Comparison of ENCODE assay signal across 10 mouse cellular contexts in the genomic region with DNA sequence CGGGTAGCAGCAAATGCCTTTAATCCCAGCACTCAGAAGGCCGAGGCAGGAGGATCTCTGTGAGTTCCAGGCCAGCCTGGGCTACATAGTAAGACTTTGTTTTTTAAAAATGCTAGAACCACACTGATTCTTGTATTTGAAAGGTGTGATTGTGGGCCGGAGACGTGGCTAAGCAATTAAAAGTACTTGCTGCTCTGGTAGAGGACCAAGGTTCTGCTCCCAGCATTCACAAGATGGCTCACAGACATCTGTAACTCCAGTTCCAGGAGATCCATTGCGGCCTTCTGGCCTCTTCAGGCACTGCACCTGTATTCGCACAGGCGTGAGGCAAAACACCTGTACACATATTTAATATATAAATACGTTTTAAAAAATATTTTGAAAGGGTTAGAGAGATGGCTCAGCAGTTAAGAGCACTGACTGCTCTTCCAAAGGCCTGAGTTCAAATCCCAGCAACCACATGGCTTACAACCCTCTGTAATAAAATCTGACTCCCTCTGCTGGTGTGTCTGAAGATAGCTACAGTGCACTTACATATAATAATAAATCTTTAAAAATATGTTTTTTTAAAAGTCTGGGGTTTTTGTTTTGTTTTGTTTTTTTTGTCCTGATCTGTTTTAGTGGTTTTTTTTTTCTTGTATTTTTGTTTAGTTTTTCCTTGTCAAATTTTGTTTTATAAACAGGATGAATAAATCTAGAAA. TPM values are rescaled to one million over a fixed set of nuclear protein-coding genes. Genes with fewer than 3 reads are reported as not detected.
DNase-seq lines count a peak whose midpoint lies in the region; ATAC-seq and TF ChIP-seq lines count a peak whose summit lies in the region.
"Had no signal": no experiment of that assay in that cellular context is flagged by ENCODE, and none has a peak within 500 bp of the region (broad histone marks: within the 10 kb centered on the region; RNA-seq: fewer than 3 reads in every experiment).

No protein-coding gene starts in this region.

- peaks cover 18% of the 10 kb centered on the region for H3K4me1 ChIP-seq in kidney, embryonic 15.5 days
- peaks cover 7% of the 10 kb centered on the region for H3K4me1 ChIP-seq in kidney, embryonic 16.5 days (ENCODE audit: insufficient read depth, low read length)
- H3K4me1 ChIP-seq in E14TG2a.4 (replicated peaks; ENCODE audit: low read depth, low read length) = peaks cover 42% of the 10 kb centered on the region
- peaks cover 9% of the 10 kb centered on the region for H3K4me1 ChIP-seq in embryonic facial prominence, embryonic 15.5 days
- H3K4me1 ChIP-seq in liver, embryonic 15.5 days (replicated peaks) = peaks cover 27% of the 10 kb centered on the region

- H3K27ac ChIP-seq in kidney, embryonic 15.5 days = peak overlapping the region; percentile 28; the same call in 1 of the 2 replicates
- no peak overlapping the region for H3K27ac ChIP-seq in kidney, embryonic 16.5 days (ENCODE audit: low read length)
- H3K27ac ChIP-seq in embryonic facial prominence, embryonic 15.5 days (replicated peaks) = peak overlapping the region; percentile 89; the same call in 1 of the 2 replicates
- H3K27ac ChIP-seq in liver, embryonic 15.5 days (replicated peaks) = peak overlapping the region; percentile 56; the same call in 1 of the 2 replicates
- H3K27ac ChIP-seq: hindbrain, embryonic 13.5 days; midbrain, embryonic 12.5 days had no signal

- no peak for DNase-seq in urinary bladder, postnatal 10 days (ENCODE audit: low spot score)
- no peak for DNase-seq in gastrocnemius, adult 8-10 months (ENCODE audit: low spot score in 2 of 2)
- no peak for DNase-seq in urinary bladder, adult 2 months (ENCODE audit: low spot score)

- H3K4me3 ChIP-seq in kidney, embryonic 15.5 days (replicated peaks) = no peak overlapping the region
- no peak overlapping the region for H3K4me3 ChIP-seq in kidney, embryonic 16.5 days (ENCODE audit: low read length)
- H3K4me3 ChIP-seq in E14TG2a.4 (replicated peaks; ENCODE audit: low read length) = peak overlapping the region; percentile 80; the same call in 1 of the 2 replicates
- H3K4me3 ChIP-seq in embryonic facial prominence, embryonic 15.5 days (replicated peaks) = no peak overlapping the region; the same call in 1 of the 2 replicates
- peak overlapping the region; percentile 64; the same call in 1 of the 2 replicates for H3K4me3 ChIP-seq in liver, embryonic 15.5 days (replicated peaks)

- no peaks in the 10 kb centered on the region for H3K36me3 ChIP-seq in kidney, embryonic 15.5 days
- H3K36me3 ChIP-seq in kidney, embryonic 16.5 days (ENCODE audit: insufficient read depth, low read length) = no peaks in the 10 kb centered on the region
- no peaks in the 10 kb centered on the region for H3K36me3 ChIP-seq in E14TG2a.4 (ENCODE audit: insufficient read depth, low read length)
- no peaks in the 10 kb centered on the region for H3K36me3 ChIP-seq in embryonic facial prominence, embryonic 15.5 days
- no peaks in the 10 kb centered on the region for H3K36me3 ChIP-seq in liver, embryonic 15.5 days (replicated peaks)
- H3K36me3 ChIP-seq: hindbrain, embryonic 13.5 days; midbrain, embryonic 12.5 days had no signal

- H3K27me3 ChIP-seq in kidney, embryonic 15.5 days = no peaks in the 10 kb centered on the region
- no peaks in the 10 kb centered on the region for H3K27me3 ChIP-seq in kidney, embryonic 16.5 days (ENCODE audit: insufficient read depth, low read length)
- H3K27me3 ChIP-seq in E14TG2a.4 (ENCODE audit: insufficient read depth, low read length) = no peaks in the 10 kb centered on the region
- H3K27me3 ChIP-seq in embryonic facial prominence, embryonic 15.5 days = no peaks in the 10 kb centered on the region
- no peaks in the 10 kb centered on the region for H3K27me3 ChIP-seq in liver, embryonic 15.5 days

- H3K9ac ChIP-seq in kidney, embryonic 15.5 days = no peak overlapping the region
- H3K9ac ChIP-seq in kidney, embryonic 16.5 days (replicated peaks; ENCODE audit: low read length) = no peak overlapping the region
- no peak overlapping the region for H3K9ac ChIP-seq in embryonic facial prominence, embryonic 15.5 days
- 0 out of 2 replicates have a peak overlapping the region, but pooled peaks have one; percentile 6 for H3K9ac ChIP-seq in liver, embryonic 15.5 days

- ATAC-seq in kidney, embryonic 15.5 days (replicated peaks; ENCODE audit: low FRiP score) = no peak
- no peak for ATAC-seq in kidney, embryonic 16.5 days (ENCODE audit: low FRiP score, low TSS enrichment)
- ATAC-seq in embryonic facial prominence, embryonic 15.5 days (ENCODE audit: insufficient number of reproducible peaks, low FRiP score, low TSS enrichment, low read depth) = no peak
- ATAC-seq in liver, embryonic 15.5 days (ENCODE audit: insufficient read depth) = no peak

- TF ChIP-seq CTCF in E14TG2a.4 (conservative IDR thresholded peaks at IDR 0.05; ENCODE audit: low read length) = peak; percentile 22; the same call in 1 of the 2 replicates

- no peaks in the 10 kb centered on the region for H3K9me3 ChIP-seq in kidney, embryonic 15.5 days (replicated peaks)
- H3K9me3 ChIP-seq in kidney, embryonic 16.5 days (ENCODE audit: low read length) = no peaks in the 10 kb centered on the region
- H3K9me3 ChIP-seq in E14TG2a.4 (ENCODE audit: low read length) = no peaks in the 10 kb centered on the region
- H3K9me3 ChIP-seq in embryonic facial prominence, embryonic 15.5 days (replicated peaks) = no peaks in the 10 kb centered on the region
- H3K9me3 ChIP-seq in liver, embryonic 15.5 days (replicated peaks) = no peaks in the 10 kb centered on the region
- H3K9me3 ChIP-seq: hindbrain, embryonic 13.5 days; midbrain, embryonic 12.5 days had no signal

- WGBS in kidney, embryonic 15.5 days = 95% methylated on average over 8 of the region's 8 CpGs
- WGBS in kidney, embryonic 16.5 days = 93% methylated on average over 8 of the region's 8 CpGs
- 87% methylated on average over 8 of the region's 8 CpGs for WGBS in embryonic facial prominence, embryonic 15.5 days
- 76% methylated on average over 8 of the region's 8 CpGs for WGBS in liver, embryonic 15.5 days (ENCODE audit: insufficient replicate concordance)

- H3K4me2 ChIP-seq in kidney, embryonic 15.5 days = peak overlapping the region; percentile 87; the same call in 1 of the 2 replicates
- H3K4me2 ChIP-seq in kidney, embryonic 16.5 days (replicated peaks; ENCODE audit: low read depth, low read length) = no peak overlapping the region; the same call in 1 of the 2 replicates
- peak overlapping the region; percentile 78 for H3K4me2 ChIP-seq in embryonic facial prominence, embryonic 15.5 days (replicated peaks)
- peak overlapping the region; percentile 77 for H3K4me2 ChIP-seq in liver, embryonic 15.5 days

RNA-seq across cellular contexts. Expression of a gene that starts 0.7 kb away (rescaled TPM):
- 6.6 and 7.9 TPM in 2 replicates for polyA plus RNA-seq in kidney, embryonic 15.5 days (2015; fragmentation: Nextera tagmentation; extraction: Ambion mirVana)
- 7.3 and 7.4 TPM in 2 replicates for polyA plus RNA-seq in kidney, embryonic 16.5 days (2015; fragmentation: Nextera tagmentation; extraction: Ambion mirVana)
- polyA plus RNA-seq in embryonic facial prominence, embryonic 15.5 days (2015; fragmentation: Nextera tagmentation; extraction: Ambion mirVana) = 15.2 and 17.0 TPM in 2 replicates
- 7.0 and 7.1 TPM in 2 replicates for polyA plus RNA-seq in liver, embryonic 15.5 days (2015; fragmentation: Nextera tagmentation; extraction: Ambion mirVana)
- total RNA-seq in gastrocnemius, adult 8-10 months (2022) = 1 to 10 TPM; 5.0 to 9.6 (median 5.9) TPM
- 18.2 and 21.2 TPM in 2 replicates for polyA plus RNA-seq in urinary bladder, adult 2 months (2012; rRNA removed)

RNA-seq across cellular contexts. Expression of a gene that starts 36.8 kb away (rescaled TPM):
- 35.6 and 37.9 TPM in 2 replicates for polyA plus RNA-seq in kidney, embryonic 15.5 days (2015; fragmentation: Nextera tagmentation; extraction: Ambion mirVana)
- 39.8 and 45.8 TPM in 2 replicates for polyA plus RNA-seq in kidney, embryonic 16.5 days (2015; fragmentation: Nextera tagmentation; extraction: Ambion mirVana)
- 38.4 and 40.2 TPM in 2 replicates for polyA plus RNA-seq in embryonic facial prominence, embryonic 15.5 days (2015; fragmentation: Nextera tagmentation; extraction: Ambion mirVana)
- polyA plus RNA-seq in liver, embryonic 15.5 days (2015; fragmentation: Nextera tagmentation; extraction: Ambion mirVana) = 12.9 and 13.0 TPM in 2 replicates
- 10 to 100 TPM; 19.1 to 24.3 (median 23.7) TPM for total RNA-seq in gastrocnemius, adult 8-10 months (2022)
- 23.6 and 27.7 TPM in 2 replicates for polyA plus RNA-seq in urinary bladder, adult 2 months (2012; rRNA removed)

Comparison
In these comparisons a context has a peak if more than half of its experiments do, and no peak if none do; other contexts are left out.
1. H3K4me3 ChIP-seq: peak in E14TG2a.4 (single experiment) and liver, embryonic 15.5 days (single experiment); none in kidney, embryonic 15.5 days (single experiment), kidney, embryonic 16.5 days (single experiment) and embryonic facial prominence, embryonic 15.5 days (single experiment).